Mouse (Mus musculus) layer of hippocampus, adult 9-11 months (tissue): ENCODE measurements around the gene Gcg.

ENCODE experiments used
- DNase-seq: peaks from one replicate; pipeline ENCODE4 v3.0.0; 2022

Gene Gcg

DNA sequence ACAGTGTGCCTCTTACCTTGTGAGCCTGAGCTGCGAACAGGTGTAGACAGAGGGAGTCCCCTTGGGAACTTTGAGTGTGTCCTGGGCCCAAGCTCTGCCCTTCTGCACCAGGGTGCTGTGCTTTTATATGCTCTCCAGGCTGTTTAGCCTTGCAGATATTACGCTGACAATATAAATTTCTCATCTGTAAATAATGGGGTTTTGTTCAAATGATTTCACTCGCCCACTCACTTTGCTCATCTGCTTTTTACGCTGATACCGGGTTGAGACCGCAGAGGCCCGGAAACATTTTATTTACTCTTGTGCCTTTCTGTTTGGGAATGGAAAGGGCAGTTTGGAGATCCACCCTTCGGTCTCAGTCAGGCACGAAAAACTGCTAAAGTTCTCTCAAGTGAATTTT, at the start of gene Gcg:
Gene Gcg, minus strand, starts transcription at position 101 of the 400 bp plus-strand sequence.
- no peak for DNase-seq

DNA sequence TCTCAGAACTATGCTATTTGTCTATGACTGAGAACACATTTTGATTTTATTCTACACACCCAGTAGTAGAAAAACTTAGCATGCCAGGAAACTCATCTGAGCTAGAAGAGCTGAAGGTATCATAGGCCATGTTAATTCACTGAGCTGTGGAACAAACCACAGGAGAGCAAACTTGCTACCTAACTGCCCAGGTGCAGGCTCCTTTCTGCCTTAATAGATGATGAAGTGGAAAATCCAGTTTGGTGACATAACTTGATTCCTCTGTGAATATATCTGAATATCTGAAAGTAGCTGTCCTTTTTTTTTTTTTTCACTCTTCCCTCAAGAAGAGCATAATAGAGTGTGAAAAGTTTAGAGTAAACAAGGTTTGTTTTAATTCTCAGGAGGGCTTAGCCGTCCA, 47.6 kb upstream of the Gcg start:
- DNase-seq = no peak

DNA sequence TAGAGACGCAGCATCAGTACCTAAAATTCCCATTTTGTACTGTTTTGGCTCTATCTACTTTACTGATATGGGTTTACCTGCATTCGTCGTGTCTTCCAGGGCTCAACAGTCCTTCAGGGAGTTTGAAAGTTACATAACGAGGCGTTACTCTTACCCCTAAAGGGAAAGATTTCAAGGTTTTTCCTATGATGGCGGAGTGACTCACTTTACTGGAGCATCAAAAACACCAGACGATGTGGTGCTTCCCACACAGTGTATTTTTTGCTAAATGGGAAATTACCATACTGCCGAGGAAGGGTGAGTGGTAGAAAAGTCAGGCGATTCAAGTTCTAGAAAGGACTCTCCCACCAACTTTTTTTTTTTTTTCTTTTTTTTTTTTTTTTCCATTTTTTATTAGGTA, 42.9 kb upstream of the Gcg start:
- peak; percentile 48 for DNase-seq

DNA sequence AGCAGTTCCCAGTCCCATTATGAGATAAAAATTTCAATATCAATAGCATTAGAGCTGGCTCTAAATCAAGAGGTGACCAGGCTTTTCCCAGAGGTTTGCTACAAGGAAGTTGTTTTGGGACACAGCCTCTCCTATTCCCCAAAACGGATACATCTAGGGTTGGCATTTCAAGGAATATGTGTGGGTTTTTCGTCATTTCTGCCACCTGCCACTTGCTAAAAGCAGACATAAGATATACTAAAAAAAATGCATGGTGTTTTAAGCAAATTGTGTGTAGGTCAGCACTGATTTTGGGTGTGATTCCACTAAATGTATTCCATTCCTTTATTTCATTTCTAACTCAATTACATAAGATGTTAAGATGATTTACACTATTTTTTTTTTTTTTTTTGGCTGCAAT, 34.3 kb upstream of the Gcg start:
- peak; percentile 28 for DNase-seq

DNA sequence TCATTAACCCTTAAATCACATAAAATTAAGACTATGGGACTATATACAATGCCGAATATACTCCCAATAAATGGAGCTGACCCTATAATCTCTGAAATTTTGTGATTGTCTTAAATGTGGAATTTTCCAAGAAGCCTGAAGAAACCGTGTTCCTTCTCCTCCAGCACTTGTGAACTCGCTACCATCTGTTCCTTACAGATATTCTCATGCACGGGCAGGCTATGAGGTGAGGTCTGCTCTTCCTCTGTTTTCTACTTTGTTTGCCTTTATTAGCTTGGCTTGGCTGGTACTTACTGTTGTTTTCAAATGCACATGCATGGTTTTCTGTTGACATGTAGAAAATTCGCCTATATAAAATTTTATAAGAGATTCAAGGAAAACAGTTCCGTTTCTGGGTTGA, 31.0 kb upstream of the Gcg start:
- DNase-seq = no peak

- peak; percentile 69 for DNase-seq
Observed at GRCm38 (mm10) chr2:62513477-62513876, 30.0 kb upstream of the Gcg start.

GRCm38 (mm10) chr2:62507130-62507529, 23.7 kb upstream of the Gcg start:
- DNase-seq = no peak

- DNase-seq = no peak
Observed at GRCm38 (mm10) chr2:62506441-62506840, 23.0 kb upstream of the Gcg start.

GRCm38 (mm10) chr2:62504269-62504796, 20.9 kb upstream of the Gcg start:
- DNase-seq = no peak

DNA sequence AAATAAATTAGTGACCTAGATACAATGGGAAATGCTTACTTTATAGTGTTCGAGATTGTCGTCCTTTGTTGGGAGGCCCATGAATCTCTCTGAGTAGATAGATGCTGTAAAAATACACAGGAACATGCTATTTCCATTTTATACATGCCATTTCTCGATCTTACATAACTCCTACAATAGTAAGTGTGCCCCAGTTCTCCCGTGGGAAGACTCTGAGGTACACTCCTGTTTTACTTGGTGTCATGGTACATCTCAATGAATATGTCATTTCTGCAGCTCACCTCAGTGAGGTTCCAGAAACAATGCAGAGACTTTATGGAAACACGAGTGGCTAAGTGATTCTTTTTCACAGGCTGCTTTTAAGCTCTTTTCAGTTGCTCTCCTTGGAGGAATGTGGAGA, 19.9 kb upstream of the Gcg start:
- DNase-seq = no peak

DNA sequence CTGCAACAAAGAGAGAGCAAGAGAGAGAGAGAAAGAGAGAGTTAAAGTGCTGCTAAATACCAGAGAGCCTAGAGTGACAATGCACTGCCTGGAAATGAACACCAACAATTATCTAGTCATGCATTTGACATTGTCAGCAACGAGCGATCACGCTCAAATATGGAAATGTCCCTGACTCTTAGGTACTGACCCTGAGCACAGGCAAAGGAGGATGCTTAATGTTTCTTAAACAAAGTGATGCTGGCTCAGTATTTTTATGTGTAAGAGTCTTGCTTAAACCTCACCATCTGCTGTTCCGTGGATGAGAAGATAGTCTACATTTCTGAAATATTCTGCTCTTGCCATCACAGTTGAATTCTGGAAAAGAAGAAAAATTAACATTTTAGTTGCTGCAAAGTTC, 19.1 kb upstream of the Gcg start:
- DNase-seq = peak; percentile 17

GRCm38 (mm10) chr2:62498821-62499220, 15.4 kb upstream of the Gcg start:
- DNase-seq = no peak

DNA sequence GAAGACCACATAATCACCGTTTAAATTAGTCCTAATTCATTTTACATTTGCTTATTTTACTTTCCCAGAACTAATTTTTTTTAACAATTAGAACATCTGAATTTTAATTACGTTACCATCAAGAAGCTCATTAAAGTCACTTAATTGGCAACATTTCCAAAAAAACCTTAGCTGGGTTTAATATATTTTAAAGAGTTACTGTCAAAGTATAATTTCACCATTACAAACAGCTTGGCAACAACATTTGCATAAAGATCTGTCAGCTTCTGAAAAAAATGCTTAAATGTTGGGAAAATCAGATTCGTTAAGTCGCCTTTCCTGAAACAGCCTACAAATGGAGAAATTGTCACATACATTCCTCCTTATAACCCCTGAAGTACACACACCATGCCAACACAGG, 14.6 kb upstream of the Gcg start:
- no peak for DNase-seq

GRCm38 (mm10) chr2:62497333-62498002, 14.0 kb upstream of the Gcg start:
- DNase-seq = no peak

GRCm38 (mm10) chr2:62495407-62495806, 12.0 kb upstream of the Gcg start:
- DNase-seq = no peak

DNA sequence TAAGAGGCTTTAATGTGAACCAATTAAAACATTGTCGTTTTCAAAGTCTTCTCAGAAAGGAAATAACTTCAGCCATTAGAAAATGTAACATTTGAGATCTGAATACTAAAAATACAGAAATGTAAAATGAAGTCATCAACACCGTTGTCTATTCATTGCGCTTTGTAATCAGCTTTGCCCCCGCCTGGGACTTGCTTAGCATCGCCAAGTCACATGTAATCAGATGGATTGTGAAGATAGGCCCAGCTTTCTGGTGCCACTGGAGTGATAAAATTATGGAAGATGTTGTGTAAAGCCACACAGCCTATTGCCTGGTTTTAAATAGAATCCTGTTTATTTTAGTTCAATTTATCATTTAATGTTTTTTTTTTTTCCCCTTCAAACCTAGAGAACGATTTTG, 6.4 kb upstream of the Gcg start:
- DNase-seq = no peak

DNA sequence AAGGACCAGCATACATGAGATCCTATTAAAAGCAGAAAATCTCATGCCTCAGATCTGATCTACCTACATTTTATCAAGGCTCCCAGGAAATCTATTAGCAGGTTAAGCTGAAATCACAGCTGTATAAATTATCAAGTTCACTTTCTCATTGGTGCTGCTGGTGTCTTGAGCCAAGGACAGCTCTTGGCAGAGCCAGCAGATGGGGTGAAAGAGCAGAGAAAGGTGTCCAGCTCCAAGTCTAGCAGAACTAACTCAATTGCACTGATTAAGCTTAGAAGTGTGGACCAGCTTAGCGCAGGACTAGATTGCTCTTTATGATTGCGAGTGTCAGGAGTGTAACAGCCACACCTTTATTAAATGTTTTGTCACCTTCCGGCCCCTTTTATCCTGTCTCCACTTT, 1.5 kb upstream of the Gcg start:
- DNase-seq = no peak

DNA sequence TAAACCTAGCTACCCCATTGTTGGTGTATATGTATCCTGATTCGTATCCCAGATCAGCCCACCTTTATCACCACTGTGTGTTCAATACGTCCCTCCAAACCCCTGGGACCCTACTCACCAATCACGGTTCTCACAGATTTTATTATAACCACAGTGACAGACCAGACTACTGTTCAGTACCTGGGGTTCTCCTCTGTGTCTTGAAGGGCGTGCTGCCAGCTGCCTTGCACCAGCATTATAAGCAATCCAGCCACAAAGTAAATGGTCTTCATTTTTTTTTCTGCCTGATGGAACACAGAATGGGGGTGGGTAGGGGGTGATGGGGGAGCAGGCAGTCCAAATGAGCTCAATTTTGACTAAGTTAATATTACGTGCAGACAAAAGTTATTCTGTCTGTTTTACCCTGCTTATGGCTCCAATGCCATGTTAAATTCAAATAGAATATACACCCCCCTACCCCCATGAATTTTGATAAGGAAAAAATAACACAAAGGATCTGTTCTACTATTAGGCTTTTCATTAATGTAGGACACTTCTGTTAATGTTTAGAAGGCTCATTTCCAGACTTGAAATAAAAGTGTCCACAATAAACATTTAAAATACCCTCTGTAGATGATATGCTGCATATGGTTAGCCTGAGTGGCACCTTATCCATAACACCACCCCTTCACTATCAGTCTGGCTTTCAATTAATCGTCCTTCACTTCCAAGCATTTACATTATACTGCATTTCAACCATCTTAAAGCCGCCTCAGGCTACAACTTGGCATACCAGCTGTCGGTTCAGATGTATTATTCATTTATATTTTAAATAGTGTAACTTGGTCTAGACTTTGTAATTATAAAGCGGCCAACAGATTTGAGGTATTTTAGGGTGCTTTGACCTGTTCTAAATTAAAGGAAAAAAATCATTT, 2.9 kb downstream of the Gcg start:
- no peak for DNase-seq

- no peak for DNase-seq
Observed at GRCm38 (mm10) chr2:62469551-62469950, 13.9 kb downstream of the Gcg start.

- DNase-seq = no peak
Observed at GRCm38 (mm10) chr2:62463287-62463686, 20.2 kb downstream of the Gcg start.

DNA sequence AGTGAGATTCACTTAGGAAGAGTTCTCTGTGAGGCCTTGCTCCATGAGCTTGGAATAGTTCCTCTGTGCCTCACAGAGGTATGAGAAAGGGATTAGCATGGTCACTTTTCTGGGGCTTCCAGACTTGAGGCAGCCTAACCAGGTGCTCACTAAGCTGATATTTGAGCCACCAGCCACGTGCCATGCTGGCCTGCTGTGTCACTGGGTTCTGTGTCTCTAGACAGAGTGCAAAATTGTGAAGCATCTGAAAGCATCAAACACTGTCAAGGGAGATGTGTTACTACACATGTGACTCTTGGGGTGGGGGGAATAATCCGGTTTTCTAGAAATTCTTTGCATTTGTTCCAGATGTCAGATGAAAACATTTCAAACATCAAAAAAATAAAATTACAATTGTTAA, 21.3 kb downstream of the Gcg start:
- DNase-seq = no peak

DNA sequence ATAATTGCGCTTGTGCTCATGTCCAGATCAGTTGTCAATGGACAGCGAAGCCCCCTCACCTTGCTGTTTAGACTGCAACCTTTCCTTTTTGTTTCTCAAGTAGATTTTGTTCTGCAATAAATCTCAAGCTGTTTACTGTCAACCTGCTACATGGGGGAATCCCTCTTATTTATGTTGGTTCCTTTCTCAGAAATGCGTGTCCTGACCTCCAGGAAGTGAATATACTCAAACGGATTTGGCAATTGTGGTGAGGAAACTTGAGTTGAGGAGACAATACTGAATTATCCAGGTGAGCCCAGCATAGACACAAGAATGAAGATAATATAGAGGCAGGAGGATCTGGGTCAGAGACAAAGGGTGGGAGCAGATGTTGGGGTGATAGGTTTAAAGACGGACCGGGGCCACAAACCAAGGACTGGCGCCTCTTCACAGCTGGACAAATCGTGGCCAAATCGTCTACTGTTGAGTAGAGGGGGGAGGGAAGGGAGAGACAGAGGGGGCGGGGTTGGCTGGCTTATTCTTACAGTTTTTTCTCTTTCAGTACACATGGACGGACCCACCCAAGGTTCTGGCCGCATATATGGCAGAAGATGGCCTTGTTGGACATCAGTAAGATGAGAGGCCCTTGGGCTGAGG, 22.5 kb downstream of the Gcg start:
- DNase-seq = no peak

- peak; percentile 19 for DNase-seq
Observed at GRCm38 (mm10) chr2:62460231-62460710, 23.2 kb downstream of the Gcg start.
